Mouse (Mus musculus) liver, adult 2 months (tissue): Measurements from ENCODE around the gene Chst14.

ENCODE experiments used
- CTCF ChIP-seq: fragments of 200-500 bp; IDR thresholded peaks from 2 replicates; pipeline ENCODE4 v1.5.1; 2011; ENCODE audit warnings: low read depth, low read length, control low read depth
- POLR2A ChIP-seq: fragments of 200-500 bp; IDR thresholded peaks from 2 replicates; pipeline ENCODE4 v1.6.1; 2011; ENCODE audit warnings: low read length, control low read depth; ENCODE audit not compliant: insufficient read depth; ENCODE audit errors: extremely low read depth

DNA sequence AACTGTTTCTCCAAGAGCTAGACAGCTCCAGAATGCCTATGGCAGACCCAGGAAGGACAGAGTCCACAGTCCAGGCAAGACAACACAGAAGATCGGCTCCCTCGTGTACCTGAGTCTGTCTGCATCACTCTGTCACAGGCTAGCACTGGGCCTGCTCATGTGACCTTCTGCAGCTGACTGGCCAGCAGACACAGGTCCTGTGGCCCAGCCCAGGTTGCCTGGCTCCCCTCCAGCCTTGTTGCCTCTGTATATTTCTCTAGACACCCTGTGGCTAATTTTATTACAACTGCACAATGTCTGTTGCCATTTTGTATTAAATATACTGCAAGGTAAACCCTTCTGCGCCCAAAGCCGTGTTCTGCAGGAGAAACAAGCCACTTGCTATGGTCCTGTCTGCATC lies 45.3 kb upstream of the Chst14 start:
- no peak for TF ChIP-seq CTCF
- TF ChIP-seq POLR2A = no peak
